Mouse (Mus musculus) kidney, adult 11 months (tissue): Measurements from ENCODE around the gene Ndufb11.

ENCODE experiments used
- DNase-seq: peaks from one replicate; pipeline ENCODE4 v3.0.0; 2022

Ndufb11 gene

GRCm38 (mm10) chrX:20617176-20617902 lies at the start of gene Ndufb11, which contains the start of gene Rbm10:
Gene Ndufb11 (minus strand): TSS chrX:20617619.
Gene Rbm10 (plus strand): TSS chrX:20617503.
- DNase-seq = peak; percentile 93

- DNase-seq = no peak
These were observed 46.0 kb upstream of the Ndufb11 start for GRCm38 (mm10) chrX:20663444-20663790.

GRCm38 (mm10) chrX:20662716-20663443 lies 45.5 kb upstream of the Ndufb11 start:
- DNase-seq = peak; percentile 87

- DNase-seq = no peak
These were observed 44.9 kb upstream of the Ndufb11 start for GRCm38 (mm10) chrX:20662317-20662715.

- no peak for DNase-seq
These were observed 41.5 kb upstream of the Ndufb11 start for GRCm38 (mm10) chrX:20658891-20659406.

GRCm38 (mm10) chrX:20658026-20658652 lies 40.7 kb upstream of the Ndufb11 start, which contains the start of gene Uba1:
Gene Uba1 (plus strand): TSS chrX:20658326.
- peak; percentile 69 for DNase-seq

GRCm38 (mm10) chrX:20657593-20657992 lies 40.2 kb upstream of the Ndufb11 start:
- no peak for DNase-seq

GRCm38 (mm10) chrX:20644780-20645179 lies 27.4 kb upstream of the Ndufb11 start:
- no peak for DNase-seq

- DNase-seq = no peak
These were observed 20.7 kb upstream of the Ndufb11 start for GRCm38 (mm10) chrX:20638141-20638540.

GRCm38 (mm10) chrX:20617903-20618399 lies 532 bp upstream of the Ndufb11 start:
- no peak for DNase-seq

GRCm38 (mm10) chrX:20616861-20617175 lies 601 bp downstream of the Ndufb11 start:
- DNase-seq = no peak

- no peak for DNase-seq
These were observed 8.9 kb downstream of the Ndufb11 start for GRCm38 (mm10) chrX:20608500-20608899.

- no peak for DNase-seq
These were observed 29.5 kb downstream of the Ndufb11 start for GRCm38 (mm10) chrX:20587968-20588367.

- DNase-seq = no peak
These were observed 43.5 kb downstream of the Ndufb11 start for GRCm38 (mm10) chrX:20573927-20574326.

- no peak for DNase-seq
These were observed 44.7 kb downstream of the Ndufb11 start for GRCm38 (mm10) chrX:20572683-20573082.

GRCm38 (mm10) chrX:20571024-20571423 lies 46.4 kb downstream of the Ndufb11 start:
- DNase-seq = no peak
